Mouse (Mus musculus): ENCODE data around the gene Olfr1086. TPM values are rescaled to one million over a fixed set of nuclear protein-coding genes. Genes with fewer than 3 reads are reported as not detected.
"Not testable (repeated sequence)": the region's sequence is repeated elsewhere in the genome, so short reads cannot be mapped to it uniquely, and the experiment has no call there.

The Olfr1086 gene
- total RNA-seq (2017) = not detected in 3 replicates

GRCm38 (mm10) chr2:86679992-86680391, at the start of gene Olfr1086:
Olfr1086 (minus strand) TSS chr2:86680092.
- no peak for ATAC-seq (replicated peaks; ENCODE audit: insufficient number of reproducible peaks, low FRiP score, low TSS enrichment, poor library complexity, severe bottlenecking)

GRCm38 (mm10) chr2:86698295-86698694, 18.4 kb upstream of the Olfr1086 start, which contains the start of gene Olfr1087:
Olfr1087 (minus strand) TSS chr2:86698395.
- no peak for ATAC-seq (replicated peaks; ENCODE audit: insufficient number of reproducible peaks, low FRiP score, low TSS enrichment, poor library complexity, severe bottlenecking)

DNA sequence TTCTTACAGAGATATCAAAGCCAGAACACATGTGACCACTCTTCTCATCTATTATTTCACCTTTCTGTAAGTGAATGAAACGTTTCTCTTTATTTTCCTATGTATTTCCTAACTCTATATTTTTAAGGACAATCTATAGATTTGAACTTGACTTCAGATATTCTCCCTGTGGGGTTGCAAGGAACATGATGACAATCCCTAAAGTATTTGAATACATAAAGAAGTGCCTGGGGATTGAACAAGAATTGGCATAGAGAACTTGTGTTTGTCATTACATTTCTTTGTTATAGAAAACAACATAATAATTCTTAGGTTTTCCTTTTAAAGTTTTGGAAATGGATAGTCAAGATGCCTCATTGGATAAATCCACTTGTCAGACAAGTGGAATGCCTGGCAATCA, 18.0 kb downstream of the Olfr1086 start, which contains the start of gene Olfr1085:
Gene Olfr1085 (minus strand): TSS at position 101 of the 400 bp plus-strand sequence.
- no peak for ATAC-seq (replicated peaks; ENCODE audit: insufficient number of reproducible peaks, low FRiP score, low TSS enrichment, poor library complexity, severe bottlenecking)

GRCm38 (mm10) chr2:86639625-86640024, 40.3 kb downstream of the Olfr1086 start, which contains the start of gene Olfr1084:
Olfr1084 (minus strand) TSS chr2:86639725.
- ATAC-seq (replicated peaks; ENCODE audit: insufficient number of reproducible peaks, low FRiP score, low TSS enrichment, poor library complexity, severe bottlenecking) = not testable (repeated sequence)

Other genes starting within 250 kb of the Olfr1086 start
- not detected in 3 replicates for gene Olfr1065, start 229.5 kb downstream of the Olfr1086 start, total RNA-seq (2017)
- gene Olfr1066, start 223.8 kb downstream of the Olfr1086 start, total RNA-seq (2017) = not detected in 3 replicates
- not detected in 3 replicates for gene Olfr228, start 192.7 kb downstream of the Olfr1086 start, total RNA-seq (2017)
- gene Olfr1076, start 171.6 kb downstream of the Olfr1086 start, total RNA-seq (2017) = not detected in 3 replicates
- not detected in 3 replicates for gene Olfr1079, start 137.6 kb downstream of the Olfr1086 start, total RNA-seq (2017)
- not detected in 3 replicates for gene Olfr1080, start 121.9 kb downstream of the Olfr1086 start, total RNA-seq (2017)
- gene Olfr1082, start 81.1 kb downstream of the Olfr1086 start, total RNA-seq (2017) = not detected in 3 replicates
- not detected in 3 replicates for gene Olfr1084, start 40.4 kb downstream of the Olfr1086 start, total RNA-seq (2017)
- gene Olfr1085, start 18.1 kb downstream of the Olfr1086 start, total RNA-seq (2017) = not detected in 3 replicates
- gene Olfr1087, start 18.3 kb upstream of the Olfr1086 start, total RNA-seq (2017) = not detected in 3 replicates
- not detected in 3 replicates for gene Olfr1089, start 53.6 kb upstream of the Olfr1086 start, total RNA-seq (2017)
- not detected in 3 replicates for gene Olfr1090, start 78.9 kb upstream of the Olfr1086 start, total RNA-seq (2017)
- gene Olfr1093, start 102.4 kb upstream of the Olfr1086 start, total RNA-seq (2017) = not detected in 3 replicates
- not detected in 3 replicates for gene Olfr141, start 129.9 kb upstream of the Olfr1086 start, total RNA-seq (2017)
- gene Olfr1094, start 144.6 kb upstream of the Olfr1086 start, total RNA-seq (2017) = not detected in 3 replicates
- not detected in 3 replicates for gene Olfr1095, start 171.6 kb upstream of the Olfr1086 start, total RNA-seq (2017)
- gene Gm13723, start 194.7 kb upstream of the Olfr1086 start, total RNA-seq (2017) = not detected in 3 replicates
- not detected in 3 replicates for gene Olfr1097, start 212.1 kb upstream of the Olfr1086 start, total RNA-seq (2017)
- not detected in 3 replicates for gene Olfr1098, start 244.5 kb upstream of the Olfr1086 start, total RNA-seq (2017)